Mouse (Mus musculus): ENCODE measurements around the gene Col15a1.

- TF ChIP-seq CTCF (conservative IDR thresholded peaks at IDR 0.05; ENCODE audit: low read length) (no peak), NANOG (IDR thresholded peaks at IDR 0.05; ENCODE audit: borderline replicate concordance, low read length) (no peak), POU5F1 (IDR thresholded peaks at IDR 0.05; ENCODE audit: borderline replicate concordance, low read length) (no peak)
Measured at GRCm38 (mm10) chr4:47161756-47162587, 46.0 kb upstream of the Col15a1 start.

Measured in E14TG2a.4 (cell line).